Mouse (Mus musculus) CD4-positive, CD25-positive, alpha-beta regulatory T cell, adult 4 months (primary cell): ENCODE results near the gene Fam19a5. TPM values are rescaled to one million over a fixed set of nuclear protein-coding genes. Genes with fewer than 3 reads are reported as not detected.

Experiments
- ATAC-seq: one replicate; pipeline ENCODE4 v1.8.0; 2017
- polyA plus RNA-seq, 2 experiments: library from polyadenylated mRNA; unstranded; fragments of 100-300 nt; shearing (Covaris generic); gene quantifications; one replicate each; pipeline ENCODE4 v1.2.1; 2017

Gene Fam19a5
- polyA plus RNA-seq, 2 experiments from 2014 or later, result not detected

- no peak for ATAC-seq
Measured at GRCm38 (mm10) chr15:87597149-87597548, 53.0 kb downstream of the Fam19a5 start.

- no peak for ATAC-seq
Measured at GRCm38 (mm10) chr15:87597766-87598165, 53.7 kb downstream of the Fam19a5 start.

GRCm38 (mm10) chr15:87598636-87599035, 54.5 kb downstream of the Fam19a5 start:
- no peak for ATAC-seq

GRCm38 (mm10) chr15:87603316-87603715, 59.2 kb downstream of the Fam19a5 start:
- no peak for ATAC-seq

- no peak for ATAC-seq
Measured at GRCm38 (mm10) chr15:87605504-87606280, 61.6 kb downstream of the Fam19a5 start.

- ATAC-seq, result no peak
Measured at GRCm38 (mm10) chr15:87606702-87607101, 62.6 kb downstream of the Fam19a5 start.

GRCm38 (mm10) chr15:87609236-87609635, 65.1 kb downstream of the Fam19a5 start:
- ATAC-seq, result no peak

GRCm38 (mm10) chr15:87623966-87624609, 80.0 kb downstream of the Fam19a5 start:
- no peak for ATAC-seq

GRCm38 (mm10) chr15:87624610-87625091, 80.6 kb downstream of the Fam19a5 start:
- no peak for ATAC-seq

GRCm38 (mm10) chr15:87625236-87626023, 81.3 kb downstream of the Fam19a5 start:
- ATAC-seq, result no peak

- no peak for ATAC-seq
Measured at GRCm38 (mm10) chr15:87635272-87635671, 91.2 kb downstream of the Fam19a5 start.

- no peak for ATAC-seq
Measured at GRCm38 (mm10) chr15:87636407-87636806, 92.3 kb downstream of the Fam19a5 start.

GRCm38 (mm10) chr15:87637234-87637633, 93.1 kb downstream of the Fam19a5 start:
- ATAC-seq, result no peak

- ATAC-seq, result no peak
Measured at GRCm38 (mm10) chr15:87638270-87638669, 94.2 kb downstream of the Fam19a5 start.

- ATAC-seq, result no peak
Measured at GRCm38 (mm10) chr15:87646313-87647061, 102.4 kb downstream of the Fam19a5 start.

GRCm38 (mm10) chr15:87649651-87650050, 105.6 kb downstream of the Fam19a5 start:
- ATAC-seq, result no peak

- ATAC-seq, result no peak
Measured at GRCm38 (mm10) chr15:87654551-87654950, 110.5 kb downstream of the Fam19a5 start.

GRCm38 (mm10) chr15:87656496-87657155, 112.5 kb downstream of the Fam19a5 start:
- ATAC-seq, result no peak

- ATAC-seq, result no peak
Measured at GRCm38 (mm10) chr15:87659729-87660128, 115.6 kb downstream of the Fam19a5 start.

- ATAC-seq, result no peak
Measured at GRCm38 (mm10) chr15:87661954-87662353, 117.9 kb downstream of the Fam19a5 start.

GRCm38 (mm10) chr15:87666041-87666750, 122.1 kb downstream of the Fam19a5 start:
- ATAC-seq, result no peak
